Mouse (Mus musculus) limb, embryonic 14.5 days (tissue): Measurements from ENCODE around the gene Gm49333. TPM values are rescaled to one million over a fixed set of nuclear protein-coding genes. Genes with fewer than 3 reads are reported as not detected.

Source experiments
- ATAC-seq: fragments of 200-750 bp; cut with Nextera tagmentation; 2 replicates; pipeline ENCODE4 v1.8.0; 2017; ENCODE audit warnings: low read depth, moderate number of reproducible peaks, moderate TSS enrichment; ENCODE audit not compliant: low FRiP score
- DNase-seq: peaks from one replicate; pipeline ENCODE4 v3.0.0-alpha.2; 2015; ENCODE audit warnings: low spot score
- H3K27ac ChIP-seq: fragments of 300-500 bp; sonication (generic); replicated peaks from 2 replicates; pipeline ENCODE4 v1.5.1; 2014; ENCODE audit warnings: low read depth, mild to moderate bottlenecking, low read length, moderate library complexity, mixed read lengths
- H3K27me3 ChIP-seq: fragments of 300-500 bp; sonication (generic); 2 replicates; pipeline ENCODE4 v1.6.1; 2014; ENCODE audit warnings: low read length, mixed read lengths; ENCODE audit not compliant: control insufficient read depth, insufficient read depth
- H3K36me3 ChIP-seq: fragments of 300-500 bp; sonication (generic); 2 replicates; pipeline ENCODE4 v1.6.1; 2014; ENCODE audit warnings: mild to moderate bottlenecking, low read length, moderate library complexity, mixed read lengths; ENCODE audit not compliant: control insufficient read depth, insufficient read depth
- H3K4me1 ChIP-seq: fragments of 300-500 bp; sonication (generic); 2 replicates; pipeline ENCODE4 v1.6.1; 2014; ENCODE audit warnings: antibody characterized with exemption, low read length, mixed read lengths; ENCODE audit not compliant: control insufficient read depth, insufficient read depth
- H3K4me2 ChIP-seq: fragments of 300-500 bp; sonication (generic); replicated peaks from 2 replicates; pipeline ENCODE4 v1.6.1; 2014; ENCODE audit warnings: low read depth, mild to moderate bottlenecking, low read length, moderate library complexity; ENCODE audit not compliant: severe bottlenecking
- H3K4me3 ChIP-seq: fragments of 300-500 bp; sonication (generic); replicated peaks from 2 replicates; pipeline ENCODE4 v1.5.1; 2014; ENCODE audit warnings: low read length
- H3K9ac ChIP-seq: fragments of 300-500 bp; sonication (generic); 2 replicates; pipeline ENCODE4 v1.6.1; 2014; ENCODE audit warnings: mild to moderate bottlenecking, low read depth, low read length, moderate library complexity; ENCODE audit not compliant: severe bottlenecking
- H3K9me3 ChIP-seq: fragments of 300-500 bp; sonication (generic); 2 replicates; pipeline ENCODE4 v1.6.1; 2016; ENCODE audit warnings: low read length; ENCODE audit not compliant: control insufficient read depth
- POLR2A ChIP-seq: fragments of 200-500 bp; IDR thresholded peaks from 2 replicates; pipeline ENCODE4 v1.8.0; 2012; ENCODE audit warnings: inconsistent platforms, mild to moderate bottlenecking, moderate library complexity, borderline replicate concordance; ENCODE audit not compliant: insufficient read depth, insufficient read length; ENCODE audit errors: extremely low read depth
- WGBS: fragments of 180-500 bp; shearing (Covaris S2); extraction: QIAGEN DNeasy Blood & Tissue Kit; methylation state at CpG from one replicate; pipeline ENCODE4 v1.1.7; 2014; 5-methylcytosine and 5-hydroxymethylcytosine counted together
- microRNA counts: library from miRNA; unstranded; fragments of <30 nt; microRNA quantifications from one replicate; lab custom pipeline; 2016
- microRNA-seq: library from miRNA; unstranded; fragments of <30 nt; microRNA quantifications from one replicate; pipeline ENCODE4, GENCODE M21; 2016
- polyA plus RNA-seq, 2 experiments: library from polyadenylated mRNA; depleted of rRNA in 1 of 2; stranded (reverse) in 1 of 2; unstranded in 1 of 2; fragments of >200 nt; fragmentation: Nextera tagmentation in 1 of 2; extraction: Ambion mirVana in 1 of 2; gene quantifications; 2 replicates each; pipeline versions ENCODE4 v1.2.1 to v1.2.3; 2012 to 2014

Gene Gm49333
- polyA plus RNA-seq, 2 experiments, result not detected

- no peak for TF ChIP-seq POLR2A
- H3K9ac ChIP-seq, result no peak overlapping the region
- H3K27me3 ChIP-seq, result no peaks in the 10 kb centered on the region
- no peak overlapping the region for H3K27ac ChIP-seq
- H3K36me3 ChIP-seq, result peaks cover 61% of the 10 kb centered on the region
- ATAC-seq (no peak), DNase-seq (no peak)
- H3K4me2 ChIP-seq, result no peak overlapping the region
- H3K4me3 ChIP-seq, result no peak overlapping the region
- peaks cover 28% of the 10 kb centered on the region for H3K4me1 ChIP-seq
- H3K9me3 ChIP-seq, result no peaks in the 10 kb centered on the region
- WGBS, result 57% methylated on average over 1 of the region's 1 CpGs
These were observed 80.2 kb downstream of the Gm49333 start for GRCm38 (mm10) chr16:20691617-20692016.

DNA sequence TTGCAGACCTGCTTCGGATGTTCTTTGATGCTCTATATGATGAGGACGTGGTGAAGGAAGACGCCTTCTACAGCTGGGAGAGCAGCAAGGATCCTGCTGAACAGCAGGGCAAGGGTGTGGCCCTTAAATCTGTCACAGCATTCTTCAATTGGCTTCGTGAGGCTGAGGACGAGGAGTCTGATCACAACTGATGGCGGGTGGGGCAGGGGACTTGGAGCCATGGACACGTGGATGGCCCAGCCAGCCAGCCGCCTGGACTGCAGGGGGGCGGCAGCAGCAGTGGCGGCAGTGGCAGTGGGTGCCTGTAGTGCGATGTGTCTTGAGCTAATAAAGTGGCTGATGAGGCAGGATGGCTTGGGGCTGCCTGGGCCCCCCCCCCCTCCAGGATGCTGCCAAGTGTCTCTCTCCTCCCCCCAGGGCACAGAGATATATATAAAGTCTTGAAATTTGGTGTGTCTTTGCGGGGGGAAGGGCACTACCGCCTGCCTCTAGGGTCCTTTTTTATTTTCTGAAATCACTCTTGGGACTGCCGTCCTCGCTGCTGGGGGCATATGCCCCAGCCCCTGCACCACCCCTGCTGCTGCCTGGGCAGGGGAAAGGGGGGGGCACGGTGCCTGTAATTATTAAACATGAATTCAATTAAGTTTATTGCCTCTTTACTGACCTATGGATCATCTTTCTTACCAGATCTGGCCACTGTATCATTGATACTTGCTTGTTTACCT, 81.0 kb downstream of the Gm49333 start:
- DNase-seq (no peak), ATAC-seq (no peak)
- no peaks in the 10 kb centered on the region for H3K9me3 ChIP-seq
- no peak for TF ChIP-seq POLR2A
- H3K27ac ChIP-seq, result no peak overlapping the region
- peaks cover 30% of the 10 kb centered on the region for H3K4me1 ChIP-seq
- 42% methylated on average over 16 of the region's 16 CpGs for WGBS
- H3K4me3 ChIP-seq, result peak overlapping the region; percentile 58; the same call in 1 of the 2 replicates
- H3K4me2 ChIP-seq, result peak overlapping the region; percentile 66; the same call in 1 of the 2 replicates
- no peak overlapping the region for H3K9ac ChIP-seq
- no peaks in the 10 kb centered on the region for H3K27me3 ChIP-seq
- H3K36me3 ChIP-seq, result peaks cover 53% of the 10 kb centered on the region

DNA sequence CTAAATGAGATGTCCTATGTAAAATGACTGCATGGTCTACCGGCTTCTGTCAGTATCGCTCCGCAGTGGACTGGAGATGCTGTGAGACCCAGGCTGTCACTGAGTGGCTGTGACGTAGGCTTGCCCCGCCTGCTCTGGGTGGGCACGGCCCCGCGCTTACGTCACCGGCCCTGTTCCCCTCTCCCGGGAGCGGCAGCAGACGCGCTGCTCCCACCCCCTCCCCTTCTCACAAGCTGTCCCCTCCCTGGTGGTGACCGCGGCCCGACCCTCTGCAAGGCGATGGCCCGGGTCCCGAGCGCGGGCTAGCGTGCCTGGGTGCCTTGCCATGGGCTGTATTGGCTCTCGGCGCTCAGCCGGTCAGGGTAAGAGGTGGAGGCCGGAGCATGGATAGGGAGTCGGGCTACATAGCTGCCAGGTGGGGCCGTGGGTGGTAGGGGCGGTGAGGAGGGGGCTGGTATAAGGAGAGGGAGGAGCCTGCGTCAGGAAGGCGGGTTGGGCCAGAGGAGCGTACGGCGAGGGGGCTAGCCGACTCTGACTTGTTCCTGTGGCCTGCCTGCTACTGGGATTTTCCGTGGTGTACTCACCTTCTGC, 81.8 kb downstream of the Gm49333 start, which contains the start of gene Fam131a:
TSS of gene Fam131a (plus strand) at position 131 of the 591 bp plus-strand sequence.
- DNase-seq, result peak; percentile 93
- H3K4me3 ChIP-seq, result peak within 1 kb of the TSS; percentile 58
- H3K4me1 ChIP-seq, result peaks cover 30% of the 10 kb centered on the region
- under 1% methylated on average over 33 of the region's 37 CpGs for WGBS
- peaks cover 45% of the 10 kb centered on the region for H3K36me3 ChIP-seq
- H3K4me2 ChIP-seq, result peak within 1 kb of the TSS; percentile 66
- no peaks in the 10 kb centered on the region for H3K9me3 ChIP-seq
- peak within 1 kb of the TSS; percentile 75 for H3K9ac ChIP-seq
- H3K27me3 ChIP-seq, result no peaks in the 10 kb centered on the region
- 0 out of 2 replicates have a peak, but pooled peaks have one; percentile 24 for TF ChIP-seq POLR2A
- peak within 1 kb of the TSS; percentile 88 for H3K27ac ChIP-seq
- ATAC-seq, result peak; percentile 92

- Histone ChIP-seq H3K4me3 (no peak overlapping the region), H3K27me3 (no peaks in the 10 kb centered on the region), H3K4me1 (peaks cover 30% of the 10 kb centered on the region), H3K4me2 (peak overlapping the region; percentile 74; the same call in 1 of the 2 replicates), H3K27ac (no peak overlapping the region), H3K9ac (no peak overlapping the region), H3K36me3 (peaks cover 31% of the 10 kb centered on the region), H3K9me3 (no peaks in the 10 kb centered on the region)
- TF ChIP-seq POLR2A, result no peak
- WGBS, result 74% methylated on average over 8 of the region's 8 CpGs
- DNase-seq (peak; percentile 43), ATAC-seq (no peak)
These were observed 83.4 kb downstream of the Gm49333 start for GRCm38 (mm10) chr16:20694781-20695180.

MicroRNAs within 50 kb of the gene (microRNA counts, 519-probe panel; counts per million panel counts)
- microRNA mmu-miR-1224 (lab: Ali Mortazavi, UCI), result 3,041 counts per million, percentile 56 among the panel's probes with 10 or more counts

Small RNA genes within 50 kb of the gene (microRNA-seq; reads per million reads assigned to microRNA genes)
- gene Mir1224, result not detected

Other genes with a start within 250 kb of the Gm49333 start
- 223 and 274 TPM in 2 replicates for gene Abcc5, start 185.2 kb upstream of the Gm49333 start, polyA plus RNA-seq (2012; rRNA removed)
- gene Abcc5, start 185.2 kb upstream of the Gm49333 start, polyA plus RNA-seq (2014; fragmentation: Nextera tagmentation; extraction: Ambion mirVana), result 73.1 and 91.5 TPM in 2 replicates
- 44.8 and 45.1 TPM in 2 replicates for gene Eif2b5, start 112.8 kb upstream of the Gm49333 start, polyA plus RNA-seq (2012; rRNA removed)
- 90.6 and 95.2 TPM in 2 replicates for gene Eif2b5, start 112.8 kb upstream of the Gm49333 start, polyA plus RNA-seq (2014; fragmentation: Nextera tagmentation; extraction: Ambion mirVana)
- 74.8 and 99.8 TPM in 2 replicates for gene Dvl3, start 94.6 kb upstream of the Gm49333 start, polyA plus RNA-seq (2012; rRNA removed)
- 26.5 and 28.0 TPM in 2 replicates for gene Dvl3, start 94.6 kb upstream of the Gm49333 start, polyA plus RNA-seq (2014; fragmentation: Nextera tagmentation; extraction: Ambion mirVana)
- 633 and 687 TPM in 2 replicates for gene Ap2m1, start 76.1 kb upstream of the Gm49333 start, polyA plus RNA-seq (2012; rRNA removed)
- gene Ap2m1, start 76.1 kb upstream of the Gm49333 start, polyA plus RNA-seq (2014; fragmentation: Nextera tagmentation; extraction: Ambion mirVana), result 573 and 622 TPM in 2 replicates
- 56.0 and 57.8 TPM in 2 replicates for gene Abcf3, start 63.0 kb upstream of the Gm49333 start, polyA plus RNA-seq (2012; rRNA removed)
- 59.3 and 61.8 TPM in 2 replicates for gene Abcf3, start 63.0 kb upstream of the Gm49333 start, polyA plus RNA-seq (2014; fragmentation: Nextera tagmentation; extraction: Ambion mirVana)
- 2.0 and 2.5 TPM in 2 replicates for gene Vwa5b2, start 22.1 kb upstream of the Gm49333 start, polyA plus RNA-seq (2012; rRNA removed)
- 0.22 and 1.1 TPM in 2 replicates for gene Vwa5b2, start 22.1 kb upstream of the Gm49333 start, polyA plus RNA-seq (2014; fragmentation: Nextera tagmentation; extraction: Ambion mirVana)
- gene Eef1akmt4, start within 50 bp of the Gm49333 start, polyA plus RNA-seq (2012; rRNA removed), result 28.0 and 33.0 TPM in 2 replicates
- gene Eef1akmt4, start within 50 bp of the Gm49333 start, polyA plus RNA-seq (2014; fragmentation: Nextera tagmentation; extraction: Ambion mirVana), result 38.8 and 44.1 TPM in 2 replicates
- gene Alg3, start 125 bp downstream of the Gm49333 start, polyA plus RNA-seq (2012; rRNA removed), result 27.4 and 43.5 TPM in 2 replicates
- gene Alg3, start 125 bp downstream of the Gm49333 start, polyA plus RNA-seq (2014; fragmentation: Nextera tagmentation; extraction: Ambion mirVana), result 43.0 and 43.6 TPM in 2 replicates
- 4.3 and 5.9 TPM in 2 replicates for gene Camk2n2, start 9.7 kb downstream of the Gm49333 start, polyA plus RNA-seq (2012; rRNA removed)
- gene Camk2n2, start 9.7 kb downstream of the Gm49333 start, polyA plus RNA-seq (2014; fragmentation: Nextera tagmentation; extraction: Ambion mirVana), result 1.0 and 1.1 TPM in 2 replicates
- gene Ece2, start 18.2 kb downstream of the Gm49333 start, polyA plus RNA-seq (2012; rRNA removed), result 14.1 and 15.8 TPM in 2 replicates
- gene Ece2, start 18.2 kb downstream of the Gm49333 start, polyA plus RNA-seq (2014; fragmentation: Nextera tagmentation; extraction: Ambion mirVana), result 3.9 and 4.1 TPM in 2 replicates
- gene Psmd2, start 40.0 kb downstream of the Gm49333 start, polyA plus RNA-seq (2012; rRNA removed), result 156 and 180 TPM in 2 replicates
- gene Psmd2, start 40.0 kb downstream of the Gm49333 start, polyA plus RNA-seq (2014; fragmentation: Nextera tagmentation; extraction: Ambion mirVana), result 270 and 298 TPM in 2 replicates
- gene Eif4g1, start 56.7 kb downstream of the Gm49333 start, polyA plus RNA-seq (2012; rRNA removed), result 299 and 374 TPM in 2 replicates
- gene Eif4g1, start 56.7 kb downstream of the Gm49333 start, polyA plus RNA-seq (2014; fragmentation: Nextera tagmentation; extraction: Ambion mirVana), result 148 and 161 TPM in 2 replicates
- gene Fam131a, start 81.6 kb downstream of the Gm49333 start, polyA plus RNA-seq (2012; rRNA removed), result 15.6 and 21.3 TPM in 2 replicates
- gene Fam131a, start 81.6 kb downstream of the Gm49333 start, polyA plus RNA-seq (2014; fragmentation: Nextera tagmentation; extraction: Ambion mirVana), result 10.3 and 11.0 TPM in 2 replicates
- gene Polr2h, start 106.1 kb downstream of the Gm49333 start, polyA plus RNA-seq (2012; rRNA removed), result 65.1 and 77.0 TPM in 2 replicates
- 112 and 121 TPM in 2 replicates for gene Polr2h, start 106.1 kb downstream of the Gm49333 start, polyA plus RNA-seq (2014; fragmentation: Nextera tagmentation; extraction: Ambion mirVana)
- 72.9 and 102 TPM in 2 replicates for gene Clcn2, start 106.1 kb downstream of the Gm49333 start, polyA plus RNA-seq (2012; rRNA removed)
- gene Clcn2, start 106.1 kb downstream of the Gm49333 start, polyA plus RNA-seq (2014; fragmentation: Nextera tagmentation; extraction: Ambion mirVana), result 17.1 and 21.6 TPM in 2 replicates
- 38.9 and 47.1 TPM in 2 replicates for gene Chrd, start 121.5 kb downstream of the Gm49333 start, polyA plus RNA-seq (2012; rRNA removed)
- gene Chrd, start 121.5 kb downstream of the Gm49333 start, polyA plus RNA-seq (2014; fragmentation: Nextera tagmentation; extraction: Ambion mirVana), result 11.5 and 11.6 TPM in 2 replicates
- gene Thpo, start 122.9 kb downstream of the Gm49333 start, polyA plus RNA-seq (2012; rRNA removed), result 3.8 and 4.5 TPM in 2 replicates
- 0.78 and 1.4 TPM in 2 replicates for gene Thpo, start 122.9 kb downstream of the Gm49333 start, polyA plus RNA-seq (2014; fragmentation: Nextera tagmentation; extraction: Ambion mirVana)